Mouse (Mus musculus) heart, adult 11 months (tissue): ENCODE results near the gene Pink1.

Experiments used
- DNase-seq: peaks from one replicate; pipeline ENCODE4 v3.0.0; 2022

The Pink1 gene

GRCm38 (mm10) chr4:138310311-138310910 is 15.7 kb downstream of the Pink1 start:
- DNase-seq: peak; percentile 92

- peak; percentile 86 for DNase-seq
These were observed 18.4 kb downstream of the Pink1 start for GRCm38 (mm10) chr4:138307739-138308138.

- DNase-seq: peak; percentile 92
These were observed 19.1 kb downstream of the Pink1 start for GRCm38 (mm10) chr4:138307025-138307424.

GRCm38 (mm10) chr4:138304340-138305104 is 21.6 kb downstream of the Pink1 start, which contains the start of gene Ddost:
TSS of gene Ddost (plus strand) at chr4:138304730.
- DNase-seq: peak; percentile 100

GRCm38 (mm10) chr4:138303742-138304141 is 22.4 kb downstream of the Pink1 start:
- peak; percentile 94 for DNase-seq

GRCm38 (mm10) chr4:138303011-138303410 is 23.1 kb downstream of the Pink1 start:
- peak; percentile 90 for DNase-seq

- peak; percentile 96 for DNase-seq
These were observed 24.8 kb downstream of the Pink1 start for GRCm38 (mm10) chr4:138301271-138301780.

GRCm38 (mm10) chr4:138293949-138294550 is 32.1 kb downstream of the Pink1 start:
- no peak for DNase-seq

GRCm38 (mm10) chr4:138293261-138293948 is 32.7 kb downstream of the Pink1 start:
- DNase-seq: no peak

- DNase-seq: peak; percentile 80
These were observed 34.1 kb downstream of the Pink1 start for GRCm38 (mm10) chr4:138292028-138292427.

GRCm38 (mm10) chr4:138288691-138289090 is 37.4 kb downstream of the Pink1 start:
- DNase-seq: no peak

- no peak for DNase-seq
These were observed 39.7 kb downstream of the Pink1 start for GRCm38 (mm10) chr4:138286411-138286810.

- peak; percentile 94 for DNase-seq
These were observed 43.3 kb downstream of the Pink1 start for GRCm38 (mm10) chr4:138282834-138283233.

GRCm38 (mm10) chr4:138278346-138278745 is 47.8 kb downstream of the Pink1 start:
- DNase-seq: no peak

GRCm38 (mm10) chr4:138272011-138272997 is 53.8 kb downstream of the Pink1 start:
- peak; percentile 94 for DNase-seq

GRCm38 (mm10) chr4:138267869-138268268 is 58.2 kb downstream of the Pink1 start:
- DNase-seq: no peak
